Mouse (Mus musculus) intestine, postnatal 0 days (tissue): Measurements from ENCODE around the gene Polrmt. TPM values are rescaled to one million over a fixed set of nuclear protein-coding genes. Genes with fewer than 3 reads are reported as not detected.

ENCODE experiments used
- ATAC-seq: fragments of 200-750 bp; cut with Nextera tagmentation; 2 replicates; pipeline ENCODE4 v1.8.0; 2017; ENCODE audit warnings: mild to moderate bottlenecking, moderate TSS enrichment, moderate library complexity
- H3K27ac ChIP-seq: fragments of 300-500 bp; sonication (generic); 2 replicates; pipeline ENCODE4 v1.5.1; 2014; ENCODE audit warnings: mild to moderate bottlenecking, low read depth, low read length, moderate library complexity
- H3K27me3 ChIP-seq: fragments of 300-500 bp; sonication (generic); replicated peaks from 2 replicates; pipeline ENCODE4 v1.6.1; 2014; ENCODE audit warnings: low read length, mixed read lengths; ENCODE audit not compliant: control insufficient read depth, insufficient read depth
- H3K36me3 ChIP-seq: fragments of 300-500 bp; sonication (generic); 2 replicates; pipeline ENCODE4 v1.6.1; 2014; ENCODE audit warnings: mild to moderate bottlenecking, moderate library complexity; ENCODE audit not compliant: control insufficient read depth, insufficient read depth
- H3K4me1 ChIP-seq: fragments of 300-500 bp; sonication (generic); replicated peaks from 2 replicates; pipeline ENCODE4 v1.6.1; 2014; ENCODE audit warnings: antibody characterized with exemption, low read length, mixed read lengths; ENCODE audit not compliant: control insufficient read depth, insufficient read depth
- H3K4me2 ChIP-seq: fragments of 300-500 bp; sonication (generic); replicated peaks from 2 replicates; pipeline ENCODE4 v1.6.1; 2014; ENCODE audit warnings: low read depth, mild to moderate bottlenecking, moderate library complexity
- H3K4me3 ChIP-seq: fragments of 300-500 bp; sonication (generic); 2 replicates; pipeline ENCODE4 v1.5.1; 2014; ENCODE audit warnings: low read depth, low read length
- H3K9ac ChIP-seq: fragments of 300-500 bp; sonication (generic); 2 replicates; pipeline ENCODE4 v1.6.1; 2014; ENCODE audit warnings: mild to moderate bottlenecking, low read depth, low read length
- H3K9me3 ChIP-seq: fragments of 300-500 bp; sonication (generic); 2 replicates; pipeline ENCODE4 v1.6.1; 2016; ENCODE audit warnings: mixed run types; ENCODE audit not compliant: control insufficient read depth
- CTCF ChIP-seq: sonication (generic); IDR thresholded peaks from 2 replicates; pipeline ENCODE4 v1.5.1; 2016; ENCODE audit warnings: low read depth, mild to moderate bottlenecking, control low read depth, antibody characterized with exemption, moderate library complexity
- WGBS: fragments of 180-500 bp; shearing (Covaris S2); extraction: QIAGEN DNeasy Blood & Tissue Kit; methylation state at CpG from one replicate; pipeline ENCODE4 v1.1.7; 2014; 5-methylcytosine and 5-hydroxymethylcytosine counted together
- polyA plus RNA-seq: library from polyadenylated mRNA; unstranded; fragments of >200 nt; fragmentation: Nextera tagmentation; extraction: Ambion mirVana; gene quantifications from 2 replicates; pipeline ENCODE4 v1.2.1, GENCODE M21; 2015

The Polrmt gene
- polyA plus RNA-seq, 1 experiment from 2014 or later: 18.7 TPM

DNA sequence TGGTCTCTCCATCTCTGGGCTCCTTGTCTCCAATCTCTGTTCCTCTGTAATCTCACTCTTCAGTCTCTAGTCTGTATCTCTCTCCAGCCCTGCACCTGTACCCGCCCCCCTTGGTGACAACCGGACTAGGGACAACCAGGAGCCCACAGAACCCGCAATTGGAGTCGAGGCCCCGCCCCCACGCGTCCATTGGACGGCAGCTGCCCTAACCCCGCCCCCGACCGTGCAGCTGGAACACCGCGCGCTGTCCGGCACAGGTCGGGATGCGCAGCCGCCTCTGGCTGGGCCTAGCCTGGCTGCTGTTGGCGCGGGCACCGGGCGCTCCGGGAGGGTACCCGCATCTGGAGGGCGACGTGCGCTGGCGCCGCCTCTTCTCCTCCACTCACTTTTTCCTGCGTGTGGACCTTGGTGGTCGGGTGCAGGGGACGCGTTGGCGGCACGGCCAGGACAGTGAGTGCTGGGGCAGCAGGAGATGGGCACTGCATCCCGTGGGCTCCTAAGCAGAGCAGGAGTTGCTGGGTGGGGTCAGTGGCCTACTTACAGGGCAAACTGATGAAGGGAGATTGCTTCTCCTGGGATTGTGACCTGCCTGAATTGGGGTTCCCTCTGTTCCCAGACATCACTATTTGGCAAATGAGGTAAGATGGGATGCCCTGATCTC is 8.6 kb upstream of the Polrmt start, which contains the start of gene Fgf22:
TSS of gene Fgf22 (plus strand) at position 221 of the 661 bp plus-strand sequence.
- Histone ChIP-seq H3K4me2 (peak within 1 kb of the TSS; percentile 62), H3K4me1 (no peaks in the 10 kb centered on the region), H3K4me3 (peak within 1 kb of the TSS; percentile 26), H3K36me3 (peaks cover 25% of the 10 kb centered on the region), H3K27me3 (no peaks in the 10 kb centered on the region), H3K9ac (no peak within 1 kb of the TSS), H3K9me3 (no peaks in the 10 kb centered on the region), H3K27ac (no peak within 1 kb of the TSS)
- WGBS: 2% methylated on average over 36 of the region's 36 CpGs
- no peak for TF ChIP-seq CTCF
- peak; percentile 67; the same call in 1 of the 2 replicates for ATAC-seq

DNA sequence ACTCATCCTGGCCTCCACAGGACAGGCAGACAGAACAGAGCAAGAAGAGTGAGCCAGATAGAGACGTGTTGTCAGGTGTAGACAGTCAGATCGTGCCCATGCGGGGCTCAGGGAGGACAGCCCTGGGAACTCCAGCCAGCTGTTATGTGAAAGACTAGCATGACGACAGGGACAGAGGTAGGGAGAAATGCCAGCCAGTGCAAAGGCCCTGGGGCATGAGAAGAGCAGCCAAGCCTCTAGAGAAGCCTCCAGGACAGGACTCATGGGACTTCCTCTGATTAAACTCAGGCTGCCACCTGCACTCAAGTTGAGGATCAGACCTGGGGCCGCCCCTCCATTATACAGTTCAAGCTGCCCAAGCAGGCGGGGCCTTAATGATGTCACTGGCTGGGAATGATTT is 2.1 kb upstream of the Polrmt start:
- WGBS: 80% methylated on average over 6 of the region's 6 CpGs
- ATAC-seq: no peak
- H3K4me1 ChIP-seq: peaks cover 4% of the 10 kb centered on the region; the same call in 1 of the 2 replicates

DNA sequence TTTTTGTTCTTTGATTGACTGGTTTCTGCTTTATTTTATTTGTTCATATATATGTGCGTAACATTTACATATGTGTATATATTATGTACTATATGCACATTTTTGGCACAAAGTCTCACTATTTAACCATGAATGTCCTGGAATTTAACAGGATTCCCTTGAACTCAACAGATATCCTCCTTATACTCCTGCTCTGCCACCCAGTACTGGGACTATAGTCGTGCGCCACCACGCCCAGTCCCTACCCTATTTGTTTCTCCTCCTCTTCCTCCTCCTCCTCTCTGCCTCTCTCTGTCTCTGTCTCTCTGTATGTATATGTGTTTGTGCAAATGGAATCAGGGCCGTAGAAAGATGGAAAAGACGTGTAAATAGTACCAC is 382 bp upstream of the Polrmt start:
- Histone ChIP-seq H3K4me2 (peak overlapping the region; percentile 77), H3K4me3 (peak overlapping the region; percentile 57; the same call in 1 of the 2 replicates), H3K36me3 (peaks cover 26% of the 10 kb centered on the region), H3K27ac (no peak overlapping the region), H3K27me3 (no peaks in the 10 kb centered on the region), H3K9ac (no peak overlapping the region), H3K9me3 (no peaks in the 10 kb centered on the region), H3K4me1 (peaks cover 4% of the 10 kb centered on the region; the same call in 1 of the 2 replicates)
- no peak for TF ChIP-seq CTCF
- peak; percentile 34 for ATAC-seq
- WGBS: 17% methylated on average over 6 of the region's 6 CpGs

More for the DNA sequence above, 2.1 kb upstream of the Polrmt start:
- no peak overlapping the region for H3K4me3 ChIP-seq
- H3K36me3 ChIP-seq: 0 out of 2 replicates have a peak, but pooled peaks cover 10% of the 10 kb centered on the region
- H3K27ac ChIP-seq: no peak overlapping the region
- H3K9me3 ChIP-seq: no peaks in the 10 kb centered on the region
- H3K9ac ChIP-seq: no peak overlapping the region
- H3K4me2 ChIP-seq: no peak overlapping the region
- no peaks in the 10 kb centered on the region for H3K27me3 ChIP-seq
- TF ChIP-seq CTCF: no peak

DNA sequence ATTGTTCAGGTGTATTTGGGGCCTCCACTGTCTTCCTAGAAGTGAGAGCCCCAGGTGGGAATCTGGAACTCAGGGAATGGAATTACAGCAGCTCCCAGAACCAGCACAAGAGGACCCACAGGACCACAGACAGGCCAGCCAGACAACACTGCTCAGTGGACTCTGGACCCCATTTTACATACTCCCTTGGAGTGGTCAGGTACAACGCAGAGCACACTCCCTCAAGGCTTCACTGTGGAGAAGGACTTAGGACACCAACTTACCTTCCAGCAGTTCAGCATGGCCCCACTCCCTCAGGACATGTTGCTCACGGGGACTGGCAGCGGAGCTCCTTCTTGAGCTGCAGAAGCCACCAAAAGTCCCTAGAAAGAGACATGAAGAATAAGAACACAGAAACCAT is 970 bp downstream of the Polrmt start:
- peaks cover 4% of the 10 kb centered on the region; the same call in 1 of the 2 replicates for H3K4me1 ChIP-seq
- peaks cover 39% of the 10 kb centered on the region for H3K36me3 ChIP-seq
- ATAC-seq: peak; percentile 21; the same call in 1 of the 2 replicates
- H3K9me3 ChIP-seq: no peaks in the 10 kb centered on the region
- H3K27ac ChIP-seq: no peak overlapping the region
- no peaks in the 10 kb centered on the region for H3K27me3 ChIP-seq
- no peak for TF ChIP-seq CTCF
- 66% methylated on average over 3 of the region's 3 CpGs for WGBS
- H3K4me3 ChIP-seq: peak overlapping the region; percentile 57; the same call in 1 of the 2 replicates
- peak overlapping the region; percentile 77 for H3K4me2 ChIP-seq
- H3K9ac ChIP-seq: peak overlapping the region; percentile 43; the same call in 1 of the 2 replicates

DNA sequence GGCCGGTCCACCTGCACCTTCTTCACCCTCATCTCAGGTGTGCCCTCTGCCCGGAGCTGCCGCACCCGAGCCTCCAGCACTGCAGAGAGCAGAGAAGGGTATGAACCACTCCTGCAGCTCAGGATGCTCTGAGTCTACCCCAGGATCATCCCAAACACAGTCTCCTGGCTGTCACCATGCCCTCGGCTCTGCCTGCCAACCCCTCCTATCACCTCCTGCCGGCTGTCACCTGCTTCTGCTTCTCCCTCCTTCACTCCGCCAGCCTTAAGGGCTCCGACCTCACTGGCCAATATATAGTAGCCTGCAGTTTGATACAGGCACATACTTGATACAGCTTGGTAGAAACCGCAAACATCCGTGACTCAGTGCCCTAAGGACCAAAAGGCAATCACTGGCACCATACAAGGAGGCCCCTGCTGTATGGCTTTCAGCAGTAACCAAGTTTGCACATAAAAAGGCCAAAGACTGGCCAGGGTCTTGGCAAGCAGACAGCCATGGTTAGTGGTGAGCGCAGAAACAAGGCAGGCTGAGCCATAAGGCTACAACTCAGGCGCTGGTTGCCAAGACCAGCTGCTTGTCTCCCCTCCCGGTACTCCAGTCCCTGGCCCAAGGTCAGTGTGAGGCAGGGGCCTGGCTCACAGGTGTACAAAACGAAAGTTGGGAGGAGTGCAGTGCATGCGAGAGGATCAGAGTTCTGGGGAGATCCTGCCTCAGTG is 2.6 kb downstream of the Polrmt start:
- WGBS: 95% methylated on average over 15 of the region's 15 CpGs
- TF ChIP-seq CTCF: no peak
- Histone ChIP-seq H3K4me3 (no peak overlapping the region), H3K9ac (no peak overlapping the region), H3K36me3 (peaks cover 55% of the 10 kb centered on the region), H3K4me1 (peaks cover 4% of the 10 kb centered on the region; the same call in 1 of the 2 replicates), H3K27me3 (no peaks in the 10 kb centered on the region), H3K9me3 (no peaks in the 10 kb centered on the region), H3K4me2 (no peak overlapping the region), H3K27ac (no peak overlapping the region)
- no peak for ATAC-seq

DNA sequence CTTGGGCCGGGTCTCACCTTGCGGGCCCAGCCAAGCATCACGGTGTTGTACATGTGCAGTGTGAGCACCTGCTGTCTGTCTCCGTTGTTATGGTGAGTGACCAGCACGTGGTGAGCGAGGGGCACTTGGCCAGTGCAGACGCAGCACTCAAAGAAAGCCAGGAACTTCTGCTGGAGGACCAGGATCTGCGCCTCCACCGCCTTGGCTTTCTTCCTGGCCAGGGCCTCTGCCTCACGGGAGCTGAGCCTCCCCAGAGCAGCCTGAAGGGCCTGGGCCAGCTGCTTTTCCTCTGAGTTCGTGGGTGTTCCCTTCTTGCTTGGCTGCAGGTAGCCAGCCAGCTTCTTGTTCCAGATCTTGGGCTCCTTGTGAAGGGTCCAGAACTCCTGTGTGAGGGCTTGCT is 3.2 kb downstream of the Polrmt start:
- no peak overlapping the region for H3K9ac ChIP-seq
- H3K27ac ChIP-seq: no peak overlapping the region
- 93% methylated on average over 11 of the region's 11 CpGs for WGBS
- H3K4me2 ChIP-seq: no peak overlapping the region
- TF ChIP-seq CTCF: no peak
- H3K4me1 ChIP-seq: peaks cover 4% of the 10 kb centered on the region; the same call in 1 of the 2 replicates
- ATAC-seq: no peak
- peaks cover 62% of the 10 kb centered on the region for H3K36me3 ChIP-seq
- no peak overlapping the region for H3K4me3 ChIP-seq
- H3K27me3 ChIP-seq: no peaks in the 10 kb centered on the region
- H3K9me3 ChIP-seq: no peaks in the 10 kb centered on the region
